Mouse (Mus musculus) T-helper 1 cell (primary cell): Measurements from ENCODE around the gene Zfp235.

ENCODE experiments used
- in situ Hi-C: fragments of 300-600 bp; cut with MboI, MseI; formaldehyde crosslinking; loops from one replicate; pipeline ENCODE4 v1.15.1; 2025; ENCODE audit warnings: high pct_unique_total_duplicates

The Zfp235 gene

GRCm38 (mm10) chr7:24133996-24134828, at the start of gene Zfp235:
Gene Zfp235 (plus strand): TSS chr7:24134169.
- in situ Hi-C loops, result no loop called here

GRCm38 (mm10) chr7:24086871-24087270, 47.1 kb upstream of the Zfp235 start:
- in situ Hi-C loops, result no loop called here

- in situ Hi-C loops, result no loop called here
These were observed 46.4 kb upstream of the Zfp235 start for GRCm38 (mm10) chr7:24087485-24088125.

DNA sequence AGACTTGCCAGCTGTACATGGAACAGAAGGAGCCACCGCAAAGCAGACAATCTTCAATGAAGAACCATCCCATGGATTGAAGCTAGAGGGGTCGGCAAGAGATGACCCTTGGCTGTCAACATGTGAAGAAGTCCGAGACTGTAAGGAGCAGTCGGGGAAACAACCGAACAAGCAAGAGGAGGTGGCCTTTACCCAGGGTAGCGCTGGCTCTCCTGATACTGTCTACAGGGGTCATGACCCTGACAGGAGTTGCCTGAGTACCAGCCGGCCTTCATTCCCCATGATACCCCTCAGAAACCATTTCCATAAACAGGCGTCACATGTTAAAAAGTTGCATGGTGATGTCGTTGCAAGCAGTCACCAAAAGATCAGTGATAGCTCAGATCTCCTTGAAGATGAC, 29.6 kb upstream of the Zfp235 start:
- in situ Hi-C loops, result no loop called here

DNA sequence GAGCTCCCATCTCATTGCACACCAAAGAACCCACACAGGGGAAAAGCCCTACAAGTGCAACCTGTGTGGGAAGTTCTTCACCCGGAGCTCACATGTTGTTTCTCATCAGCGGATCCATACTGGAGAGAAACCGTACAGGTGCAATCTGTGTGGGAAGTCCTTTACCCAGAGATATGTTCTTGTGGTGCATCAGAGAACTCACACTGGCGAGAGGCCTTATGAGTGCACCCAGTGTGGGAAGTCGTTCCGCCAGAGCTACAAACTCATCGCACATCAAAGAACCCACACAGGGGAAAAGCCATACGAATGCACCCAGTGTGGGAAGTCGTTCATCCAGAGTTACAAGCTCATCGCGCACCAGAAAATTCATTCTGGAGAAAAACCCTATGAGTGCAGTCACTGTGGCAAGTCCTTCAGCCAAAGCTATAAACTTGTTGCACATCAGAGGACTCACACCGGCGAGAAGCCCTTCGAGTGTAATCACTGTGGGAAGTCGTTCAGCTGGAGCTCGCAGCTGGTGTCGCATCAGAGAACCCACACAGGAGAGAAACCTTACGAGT, 28.7 kb upstream of the Zfp235 start:
- in situ Hi-C loops, result no loop called here

DNA sequence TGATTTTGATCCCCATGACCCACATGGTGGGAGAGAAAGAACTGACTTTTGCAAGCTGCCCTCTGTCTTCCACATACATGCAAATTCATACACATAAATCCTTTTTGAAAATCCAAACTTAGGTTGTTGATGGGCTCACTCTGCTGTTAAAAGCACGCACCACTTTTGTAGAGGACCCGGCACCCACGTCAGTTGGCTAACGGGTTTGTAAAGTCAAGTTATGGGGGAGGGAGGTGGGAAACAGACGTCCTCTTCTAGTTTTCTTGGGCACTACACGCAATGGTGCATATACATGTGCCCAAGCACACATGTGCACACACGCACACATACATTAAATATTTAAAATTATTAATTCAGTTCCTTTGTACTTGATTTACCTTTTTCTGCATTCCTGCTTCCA, 23.1 kb upstream of the Zfp235 start:
- in situ Hi-C loops, result no loop called here

- in situ Hi-C loops, result no loop called here
These were observed 22.2 kb upstream of the Zfp235 start for GRCm38 (mm10) chr7:24111772-24112155.

- in situ Hi-C loops, result no loop called here
These were observed 21.7 kb upstream of the Zfp235 start, which contains the start of gene Zfp112 for GRCm38 (mm10) chr7:24112156-24112856. Gene Zfp112 (plus strand): TSS chr7:24112314.

GRCm38 (mm10) chr7:24113001-24113400, 21.0 kb upstream of the Zfp235 start:
- in situ Hi-C loops, result no loop called here

- in situ Hi-C loops, result no loop called here
These were observed 17.3 kb upstream of the Zfp235 start for GRCm38 (mm10) chr7:24116655-24117054.

DNA sequence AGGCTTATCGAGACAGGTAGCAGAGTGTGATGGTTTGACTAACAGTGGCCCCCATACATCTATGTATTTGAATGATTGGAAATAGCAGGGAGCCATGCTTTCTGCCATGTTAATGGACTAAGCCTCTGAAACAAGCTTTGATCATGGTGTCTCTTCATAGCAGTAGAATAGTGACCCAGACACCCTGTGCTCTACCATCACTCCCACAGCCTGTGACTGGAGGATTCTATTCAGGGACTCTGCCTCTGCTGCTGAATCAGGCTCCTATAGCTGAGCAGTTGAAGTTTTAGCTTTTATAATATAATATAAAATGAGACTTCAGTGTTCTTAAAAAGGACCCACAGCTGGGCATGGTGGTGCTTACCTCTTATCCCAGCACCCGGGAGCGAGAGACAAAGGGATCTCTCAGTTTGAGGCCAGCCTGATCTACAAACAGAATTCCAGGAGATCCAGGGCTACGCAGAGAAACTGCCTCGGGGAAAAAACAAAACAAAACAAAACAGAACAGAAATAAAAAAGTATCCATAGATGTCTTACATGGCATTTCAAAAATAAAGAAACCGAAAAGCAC, 459 bp upstream of the Zfp235 start:
- in situ Hi-C loops, result no loop called here

DNA sequence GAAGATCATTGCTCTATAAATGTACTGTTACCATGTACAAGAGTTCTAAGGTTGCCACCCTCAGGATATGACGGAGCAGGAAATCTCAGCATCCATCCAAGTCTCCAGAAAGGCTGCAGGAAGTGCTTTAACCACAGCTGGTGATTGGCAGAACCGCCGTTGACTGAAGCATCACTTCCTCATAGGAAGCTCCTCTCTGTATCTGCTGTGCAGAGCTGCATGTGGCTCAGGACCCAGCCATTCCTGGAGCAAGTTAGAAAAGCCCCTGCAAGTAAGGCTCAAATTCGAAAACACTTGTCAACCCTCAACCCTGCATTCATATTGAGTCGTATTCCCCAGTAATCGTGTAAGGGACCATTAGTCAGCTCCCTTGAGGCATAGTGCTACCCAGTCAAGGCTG, 8.6 kb downstream of the Zfp235 start:
- in situ Hi-C loops, result no loop called here

GRCm38 (mm10) chr7:24153272-24153671, 19.3 kb downstream of the Zfp235 start:
- in situ Hi-C loops, result loop anchor here (5.0 kb wide), 1 partner anchor 134 kb away; no protein-coding TSS in a partner anchor

GRCm38 (mm10) chr7:24172191-24172590, 38.2 kb downstream of the Zfp235 start:
- in situ Hi-C loops, result loop anchor here (5.0 kb wide), 1 partner anchor 35 kb away; no protein-coding TSS in a partner anchor

DNA sequence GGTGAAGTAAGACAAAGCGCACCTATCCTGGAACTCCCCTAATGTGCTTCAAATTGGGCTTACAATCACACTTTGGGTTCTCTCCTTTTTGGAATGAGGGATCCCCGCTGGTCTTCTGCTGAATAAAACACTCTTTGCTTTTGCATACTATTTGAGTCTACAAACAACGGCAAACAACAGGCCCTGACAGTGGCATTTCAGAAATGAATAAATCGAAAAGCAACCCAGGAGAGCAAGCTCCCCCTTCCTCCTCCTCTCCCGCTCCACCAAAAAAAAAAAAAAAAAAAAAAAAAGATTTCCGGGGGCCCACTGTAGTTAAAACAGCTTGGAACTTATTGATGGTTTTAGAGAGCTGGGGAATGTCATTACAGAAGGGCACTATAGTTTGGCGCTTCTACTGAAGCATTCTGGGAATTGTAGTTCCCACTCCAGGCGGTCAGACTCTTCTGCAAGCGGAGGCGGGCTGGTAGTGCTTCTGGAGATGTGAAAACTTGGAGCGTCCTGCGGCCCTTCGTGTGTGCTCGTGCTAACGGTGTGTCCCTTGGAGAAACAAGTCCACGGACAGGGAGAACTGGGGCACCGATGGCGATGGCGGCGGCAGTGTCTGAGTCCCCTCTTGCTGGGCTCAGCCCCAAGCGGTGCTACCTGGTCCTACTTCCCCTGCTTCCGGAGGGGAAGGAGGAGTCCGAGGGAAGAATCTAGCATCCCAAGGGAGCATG, 40.8 kb downstream of the Zfp235 start, which contains the start of gene Zfp114:
TSS of gene Zfp114 (plus strand) at position 443 of the 719 bp plus-strand sequence.
- in situ Hi-C loops, result loop anchor here (5.0 kb wide), 1 partner anchor 37 kb away; no protein-coding TSS in a partner anchor

GRCm38 (mm10) chr7:24175337-24175711, 41.4 kb downstream of the Zfp235 start:
- in situ Hi-C loops, result no loop called here

DNA sequence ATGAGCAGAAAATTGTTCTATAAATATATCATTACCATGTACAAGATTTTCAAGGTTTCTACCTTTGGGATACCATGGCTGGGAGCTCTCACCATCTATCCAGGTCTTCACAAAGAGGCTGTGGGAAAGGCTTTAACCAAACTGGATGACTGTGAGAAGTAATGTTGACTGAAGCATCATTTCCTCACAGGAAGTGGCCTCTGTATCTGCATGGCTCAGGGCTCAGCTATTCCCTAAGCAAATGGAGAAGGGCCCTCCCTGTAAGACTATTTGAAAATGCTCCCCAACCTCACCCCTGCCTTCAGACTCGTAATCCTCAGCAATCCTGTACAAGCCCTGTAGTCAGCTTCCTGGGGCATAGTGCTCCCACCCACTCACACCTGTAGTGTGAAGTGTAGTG, 53.6 kb downstream of the Zfp235 start:
- in situ Hi-C loops, result no loop called here

GRCm38 (mm10) chr7:24188901-24189570, 55.1 kb downstream of the Zfp235 start:
- in situ Hi-C loops, result no loop called here

DNA sequence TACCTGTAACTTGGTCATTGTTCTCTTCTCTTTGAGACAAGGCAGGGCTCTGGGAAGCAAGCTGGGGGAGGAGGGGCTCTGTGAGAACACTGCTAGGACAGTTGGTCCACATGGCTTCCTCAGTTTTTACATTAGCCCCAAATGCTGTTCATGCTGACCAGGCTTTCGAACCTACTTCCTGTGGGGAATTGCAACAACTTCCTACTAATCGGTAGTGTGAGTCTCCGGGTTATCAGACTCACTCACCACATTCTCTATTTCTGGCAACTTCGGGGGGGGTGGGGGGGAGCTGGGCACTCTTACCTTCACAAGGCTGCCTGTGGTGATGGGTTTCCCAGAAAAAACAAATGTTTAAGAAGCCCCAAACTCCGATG, 55.6 kb downstream of the Zfp235 start:
- in situ Hi-C loops, result no loop called here

GRCm38 (mm10) chr7:24191361-24191760, 57.4 kb downstream of the Zfp235 start:
- in situ Hi-C loops, result no loop called here
